Mouse (Mus musculus): ENCODE results near the gene 9130008F23Rik.

9130008F23Rik gene

DNA sequence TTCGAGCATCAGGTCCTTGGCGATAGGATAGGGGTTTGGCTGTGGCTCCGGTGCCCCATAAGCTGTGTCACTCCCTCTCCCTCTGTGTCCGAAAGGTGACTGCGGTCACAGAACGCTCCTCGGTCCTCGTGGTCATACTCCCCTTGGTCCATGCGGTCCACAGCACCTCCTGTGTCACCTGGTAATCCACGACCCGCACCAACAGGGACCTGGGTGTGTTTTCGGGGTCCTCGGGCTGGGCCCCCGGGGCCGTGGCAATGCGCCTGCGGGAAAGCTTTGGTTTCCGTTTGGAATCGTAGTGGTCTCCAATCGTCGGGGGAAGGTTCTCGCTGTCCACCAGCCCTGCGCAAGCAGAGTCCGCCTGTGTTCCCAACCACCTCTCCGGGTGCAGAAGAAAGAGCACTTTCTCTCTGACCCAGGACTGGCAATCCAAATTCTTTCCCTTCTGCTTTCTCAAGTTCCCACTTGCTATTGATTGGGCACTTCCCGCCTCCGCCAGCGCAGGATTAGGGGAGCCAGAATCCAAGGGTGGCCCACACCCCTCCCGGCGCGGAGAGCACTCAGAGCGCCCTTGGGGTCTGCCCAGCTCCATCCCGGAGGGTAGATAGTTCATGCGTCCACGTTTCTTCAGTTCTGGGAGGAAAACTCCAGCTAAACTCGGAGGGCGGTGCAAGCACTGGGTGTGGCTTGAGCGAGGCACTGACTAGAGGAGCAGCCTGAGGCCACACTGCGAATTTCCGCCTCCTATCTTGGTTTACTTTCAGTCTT is at the start of gene 9130008F23Rik:
9130008F23Rik (minus strand) TSS at position 636 of the 768 bp plus-strand sequence.
- DNase-seq (ENCODE audit: low read depth in 1 of 2, low spot score in 2 of 2), result peak in 1 of 2 experiments; percentile 12

DNA sequence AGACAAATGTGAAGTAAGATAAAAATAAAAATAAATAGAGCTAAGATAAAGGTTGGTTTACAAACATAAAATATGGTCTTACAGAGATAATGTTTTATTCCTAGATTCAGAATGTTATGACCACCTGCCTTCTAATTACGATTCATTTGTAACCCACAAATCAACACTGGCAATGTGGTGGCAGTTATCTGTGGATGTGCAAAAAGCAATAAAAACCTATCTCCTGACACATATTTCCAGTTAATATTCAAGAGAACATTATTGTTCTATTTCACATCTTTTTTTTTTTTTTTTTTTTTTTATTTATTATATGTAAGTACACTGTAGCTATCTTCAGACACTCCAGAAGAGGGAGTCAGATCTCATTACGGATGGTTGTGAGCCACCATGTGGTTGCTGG is 35.1 kb upstream of the 9130008F23Rik start:
- DNase-seq (ENCODE audit: low read depth in 1 of 2, low spot score in 2 of 2), result no peak

DNA sequence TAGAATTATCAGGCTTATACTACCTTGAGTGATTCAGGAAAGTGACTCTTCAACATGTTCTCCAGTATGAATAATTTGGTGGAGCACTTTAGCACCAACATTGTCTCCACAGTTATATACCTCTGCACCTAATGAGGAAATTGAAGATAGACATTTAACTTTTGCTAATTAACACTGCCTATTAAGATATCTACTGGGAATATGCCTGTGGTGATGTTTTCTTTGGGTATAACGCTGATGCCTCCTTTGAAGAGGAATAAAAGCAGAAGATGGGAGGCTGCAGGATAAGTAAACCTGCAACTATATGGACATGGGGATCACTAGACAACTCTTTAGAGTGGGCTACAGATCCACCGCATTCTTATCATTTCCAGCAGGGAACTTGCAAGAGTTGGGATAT is 33.9 kb upstream of the 9130008F23Rik start, which contains the start of gene Glyatl3:
Glyatl3 (minus strand) TSS at position 101 of the 400 bp plus-strand sequence.
- DNase-seq (ENCODE audit: low read depth in 1 of 2, low spot score in 2 of 2), result no peak

DNA sequence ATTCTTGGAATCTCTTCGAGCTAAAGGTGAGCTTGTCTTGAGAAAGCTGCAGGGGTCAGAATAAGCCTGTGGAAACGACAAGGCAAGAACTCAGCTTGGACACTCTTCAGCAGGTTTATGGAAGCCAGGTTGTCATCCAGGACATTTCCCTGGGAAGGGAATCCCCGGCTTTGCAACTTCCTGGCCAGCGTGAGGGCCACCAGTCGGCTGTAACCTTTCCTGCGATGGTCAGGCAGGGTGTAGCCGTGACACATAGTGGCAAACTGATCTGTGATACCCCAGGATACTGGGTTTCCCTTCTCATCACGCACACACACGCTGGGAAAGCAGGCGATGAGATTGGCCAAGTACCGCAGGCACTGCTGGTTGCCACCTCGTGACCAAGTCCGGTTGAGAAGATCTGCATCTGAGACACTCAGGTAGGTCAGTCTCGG is 24.4 kb upstream of the 9130008F23Rik start:
- DNase-seq (ENCODE audit: low read depth in 1 of 2, low spot score in 2 of 2), result no peak

DNA sequence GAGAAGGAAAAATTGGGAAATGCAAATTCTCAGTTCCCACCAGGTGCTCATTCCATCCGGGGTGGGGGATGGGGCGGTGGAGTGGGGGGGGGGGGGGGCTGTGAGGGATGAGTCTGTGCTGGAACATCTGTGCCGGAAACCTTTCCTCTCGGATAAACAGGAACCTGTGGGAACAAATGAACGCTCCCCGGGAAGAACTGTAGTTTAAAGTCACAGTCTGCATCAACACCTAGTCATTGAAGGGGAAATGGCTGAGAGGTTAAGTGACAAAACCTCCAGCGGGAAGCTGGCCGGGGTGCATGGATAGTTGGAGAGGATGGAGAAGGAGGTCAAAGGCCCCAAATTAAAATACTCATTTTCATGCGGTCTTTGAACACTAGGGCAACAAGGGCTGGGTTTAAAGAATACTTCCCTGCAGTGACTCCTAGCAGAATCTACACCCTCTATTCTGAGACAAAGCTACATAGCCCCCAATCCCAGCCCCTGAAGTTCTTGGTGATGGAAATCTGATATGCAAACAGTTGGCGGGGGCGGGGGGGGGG is 23.8 kb upstream of the 9130008F23Rik start:
- DNase-seq (ENCODE audit: low read depth in 1 of 2, low spot score in 2 of 2), result no peak

DNA sequence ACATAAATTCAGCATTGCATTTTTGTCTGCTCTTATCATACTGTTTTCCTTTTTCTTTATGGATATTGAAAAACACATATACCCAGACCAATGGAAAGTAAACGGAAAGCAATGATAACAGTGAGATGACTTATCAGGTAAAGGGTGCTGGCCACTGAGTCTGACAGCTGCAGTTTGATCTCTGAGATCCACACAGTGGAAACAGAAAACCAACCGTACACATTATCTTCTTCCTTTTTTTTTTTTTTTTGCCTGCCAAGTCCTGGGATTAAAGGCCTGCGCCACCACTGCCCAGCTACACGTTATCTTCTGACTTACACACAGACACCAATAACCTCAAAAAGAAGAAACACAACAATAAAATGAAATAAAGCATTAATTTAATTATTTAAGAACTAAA is 23.0 kb upstream of the 9130008F23Rik start:
- no peak for DNase-seq (ENCODE audit: low read depth in 1 of 2, low spot score in 2 of 2)

DNA sequence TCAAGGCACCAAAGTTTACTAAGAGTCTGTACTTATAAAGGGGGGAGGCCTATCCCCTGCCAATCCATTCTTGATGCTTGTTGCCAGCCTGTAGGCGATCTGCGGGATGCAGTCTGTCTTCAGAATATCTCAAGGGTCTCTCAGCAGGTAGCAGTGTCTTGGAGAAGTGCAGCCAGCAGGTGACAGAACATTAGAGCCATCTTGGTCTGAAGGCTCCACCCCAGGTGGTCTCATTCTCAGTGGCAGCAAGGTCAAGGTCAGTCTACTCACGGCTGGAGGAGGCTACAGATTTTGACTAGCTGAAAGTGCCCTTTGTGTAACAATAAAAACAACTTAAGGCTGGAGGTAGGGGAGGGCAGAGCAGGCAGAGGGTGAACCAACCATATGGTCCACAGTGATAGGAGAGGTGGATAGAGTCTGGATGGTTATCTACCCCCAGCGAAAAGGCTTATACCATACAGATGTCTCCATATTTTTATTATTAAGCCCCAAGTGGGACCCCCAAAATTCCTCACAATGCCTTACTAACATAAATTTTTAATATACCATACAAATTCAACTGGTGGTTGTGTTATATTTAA is 19.5 kb upstream of the 9130008F23Rik start:
- no peak for DNase-seq (ENCODE audit: low read depth in 1 of 2, low spot score in 2 of 2)

DNA sequence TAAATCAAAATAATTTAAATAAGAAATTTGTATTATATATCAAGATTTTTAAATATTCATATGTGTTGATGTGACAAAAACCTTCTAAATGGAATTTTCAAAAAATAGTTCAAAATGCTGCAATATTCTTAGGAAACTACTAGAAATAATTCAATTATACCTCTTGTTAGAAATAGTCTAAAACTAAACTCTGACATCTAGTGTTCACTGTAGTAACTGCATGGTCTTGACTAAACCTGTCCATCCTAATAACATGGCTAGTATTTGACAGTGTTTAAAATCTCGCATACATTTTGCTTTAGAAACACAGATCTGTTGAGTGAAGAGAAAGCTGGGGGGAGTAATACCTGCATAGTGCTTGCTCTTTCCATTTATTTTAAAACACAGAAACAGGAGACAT is 16.5 kb upstream of the 9130008F23Rik start:
- no peak for DNase-seq (ENCODE audit: low read depth in 1 of 2, low spot score in 2 of 2)

DNA sequence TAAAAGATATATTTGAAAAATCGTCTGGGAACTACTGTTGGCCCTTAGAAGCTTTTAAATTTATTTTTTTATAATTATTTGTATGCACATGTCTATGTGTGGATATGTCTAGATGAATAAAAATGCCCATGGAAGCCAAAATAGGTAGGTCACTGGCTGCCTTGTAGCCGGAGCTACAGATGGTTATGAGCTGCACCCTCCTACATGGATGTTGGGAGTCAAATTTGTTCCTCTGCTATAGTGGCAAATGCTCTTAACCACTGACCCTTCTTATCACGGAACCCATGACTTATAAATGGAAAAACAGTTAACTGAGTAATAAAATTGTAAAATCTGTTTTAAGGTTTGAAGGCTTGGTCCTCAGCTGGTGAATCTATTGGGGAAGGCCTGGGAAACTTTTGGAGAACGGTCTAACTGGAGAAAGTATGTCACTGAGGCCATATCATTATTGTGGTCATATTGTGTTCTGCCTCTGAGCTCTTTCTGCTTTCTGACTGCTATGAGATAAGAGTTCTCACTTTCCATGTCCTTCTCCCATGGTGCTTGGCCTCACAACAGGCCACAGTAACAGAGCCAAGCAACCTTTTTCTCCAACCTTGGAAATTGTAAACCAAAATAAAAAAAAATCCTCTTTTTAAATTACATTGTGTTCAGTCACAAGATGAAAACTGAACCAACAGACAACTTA is 7.6 kb upstream of the 9130008F23Rik start:
- no peak for DNase-seq (ENCODE audit: low read depth in 1 of 2, low spot score in 2 of 2)

DNA sequence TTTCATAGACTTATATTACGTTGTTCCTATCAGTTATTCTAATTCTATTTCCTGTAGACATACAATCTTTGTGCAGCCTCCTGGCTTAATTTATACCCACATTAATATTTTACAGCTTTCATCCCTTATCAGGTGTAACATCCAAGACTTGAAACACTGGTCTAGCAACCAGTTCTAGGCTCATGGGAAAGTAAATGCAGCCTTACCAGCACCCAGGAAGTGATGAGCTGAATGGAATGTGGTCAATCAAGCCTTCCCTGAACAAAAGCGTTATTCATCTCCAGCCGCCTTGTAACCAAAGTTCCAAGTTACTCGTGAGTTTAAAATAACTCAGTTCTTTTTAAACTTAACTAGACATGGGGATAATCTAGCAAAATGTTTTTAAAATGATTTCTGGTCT is 4.8 kb upstream of the 9130008F23Rik start:
- DNase-seq (ENCODE audit: low read depth in 1 of 2, low spot score in 2 of 2), result no peak

DNA sequence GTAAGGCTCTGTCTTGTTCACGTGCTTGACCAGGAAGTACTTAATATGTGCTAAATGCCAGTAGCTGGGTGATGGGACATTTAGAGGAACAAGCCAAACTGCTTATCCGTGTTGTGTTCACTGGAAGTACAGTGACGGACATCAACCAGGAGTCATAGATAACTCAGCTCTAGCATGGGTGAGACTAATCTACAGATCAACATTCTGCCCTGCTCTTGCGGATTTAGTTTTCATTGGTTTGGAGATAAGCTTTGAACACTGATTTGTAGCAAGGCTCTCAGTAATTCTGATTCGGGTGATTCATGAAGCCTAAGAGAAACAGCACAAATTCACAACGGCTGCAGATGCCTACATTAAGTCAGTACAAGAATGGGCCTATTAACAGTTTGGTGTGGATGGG is 1.8 kb upstream of the 9130008F23Rik start:
- DNase-seq (ENCODE audit: low read depth in 1 of 2, low spot score in 2 of 2), result no peak

DNA sequence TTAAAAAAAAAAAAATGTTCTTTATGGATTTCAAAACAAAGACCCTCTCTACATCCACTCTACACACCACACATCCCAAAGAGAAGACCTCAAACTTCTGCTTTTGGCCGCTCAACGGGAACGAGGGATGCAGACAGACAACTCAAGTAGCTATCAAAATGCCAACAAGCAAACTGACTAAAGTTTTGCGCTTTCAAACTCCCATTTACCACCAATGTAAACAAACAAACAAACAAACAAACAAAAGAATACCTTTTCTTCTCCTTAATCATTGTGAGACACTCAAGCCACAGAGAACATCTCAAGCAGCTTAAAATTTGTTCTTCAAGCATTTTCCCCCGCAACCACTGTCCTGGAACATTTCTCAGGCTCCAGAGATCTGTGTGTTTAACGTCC is 833 bp downstream of the 9130008F23Rik start:
- DNase-seq (ENCODE audit: low read depth in 1 of 2, low spot score in 2 of 2), result no peak

DNA sequence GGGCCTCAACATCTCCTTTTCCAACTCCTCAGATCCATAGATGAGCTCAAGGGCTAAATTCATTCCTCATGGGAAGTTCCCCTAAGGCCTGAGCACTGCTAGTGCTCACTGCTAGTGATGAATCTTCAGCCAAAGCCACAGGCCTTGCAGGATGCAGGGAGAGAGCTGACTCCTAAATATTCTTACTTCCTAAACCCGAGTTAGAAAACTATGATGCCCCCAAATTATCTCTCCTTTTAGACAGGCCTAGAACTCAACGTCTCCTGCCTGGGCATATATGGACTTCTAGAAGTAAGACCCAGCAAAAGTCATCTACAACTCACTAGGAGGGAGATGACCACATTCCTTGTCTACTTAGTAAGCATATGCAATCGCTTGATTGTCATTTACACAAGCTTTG is 2.6 kb downstream of the 9130008F23Rik start:
- no peak for DNase-seq (ENCODE audit: low read depth in 1 of 2, low spot score in 2 of 2)

DNA sequence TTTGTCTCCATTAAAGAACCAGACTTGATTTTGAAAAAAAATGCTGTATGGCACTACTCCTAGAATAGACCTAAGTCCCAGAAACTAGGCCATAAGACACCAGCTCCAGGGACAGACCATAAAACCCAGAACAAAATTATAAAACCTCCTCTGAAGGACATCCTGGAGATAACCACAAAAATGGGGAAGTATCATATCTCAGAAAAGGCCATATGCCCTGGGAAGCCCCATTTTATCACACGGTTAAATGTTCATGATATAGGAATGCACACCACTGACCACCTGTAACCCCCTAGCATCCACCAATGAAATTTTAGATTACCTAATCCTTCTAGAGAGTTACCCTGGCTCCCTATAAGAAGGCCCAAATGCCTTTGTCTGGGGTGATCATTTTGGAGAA is 4.8 kb downstream of the 9130008F23Rik start:
- DNase-seq (ENCODE audit: low read depth in 1 of 2, low spot score in 2 of 2), result no peak

DNA sequence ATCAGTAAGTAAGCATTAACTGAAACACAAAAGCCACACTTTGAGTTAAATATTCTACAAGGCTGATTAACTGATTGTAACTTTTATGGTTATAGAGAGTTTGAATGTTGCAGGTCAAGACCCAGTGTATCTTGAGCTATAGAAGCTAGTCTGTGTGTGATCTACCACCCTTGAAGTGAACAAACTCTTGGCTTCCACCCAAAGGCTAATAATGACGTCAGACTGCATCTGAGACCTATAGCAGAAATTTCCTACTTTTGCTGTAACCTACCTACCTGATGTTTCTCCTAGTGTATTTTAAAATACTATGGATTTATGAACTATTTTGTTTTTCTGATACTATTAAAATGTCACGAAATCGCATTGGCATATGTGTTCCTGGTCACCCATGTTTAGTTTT is 5.7 kb downstream of the 9130008F23Rik start:
- no peak for DNase-seq (ENCODE audit: low read depth in 1 of 2, low spot score in 2 of 2)

DNA sequence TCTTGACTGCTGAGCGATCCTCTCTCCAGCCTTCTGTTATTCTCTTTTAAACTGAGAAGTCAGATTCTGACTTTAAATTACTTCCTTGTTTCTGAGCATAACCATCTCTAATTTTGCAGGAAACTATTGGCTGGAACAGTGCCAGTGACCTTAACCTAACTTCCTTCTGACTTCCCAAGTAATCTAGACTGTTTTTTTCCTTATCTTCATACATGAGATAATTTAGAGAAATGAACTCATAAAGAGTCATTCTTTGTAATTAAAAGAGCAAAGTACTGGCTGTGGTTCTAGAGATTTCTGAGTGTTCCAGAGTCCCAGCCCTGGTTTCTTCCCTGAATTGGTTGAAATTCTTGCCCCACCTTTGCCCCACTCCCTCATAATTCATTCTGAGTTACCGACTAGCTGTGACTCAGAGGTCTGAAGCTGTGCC is 6.8 kb downstream of the 9130008F23Rik start:
- no peak for DNase-seq (ENCODE audit: low read depth in 1 of 2, low spot score in 2 of 2)

DNA sequence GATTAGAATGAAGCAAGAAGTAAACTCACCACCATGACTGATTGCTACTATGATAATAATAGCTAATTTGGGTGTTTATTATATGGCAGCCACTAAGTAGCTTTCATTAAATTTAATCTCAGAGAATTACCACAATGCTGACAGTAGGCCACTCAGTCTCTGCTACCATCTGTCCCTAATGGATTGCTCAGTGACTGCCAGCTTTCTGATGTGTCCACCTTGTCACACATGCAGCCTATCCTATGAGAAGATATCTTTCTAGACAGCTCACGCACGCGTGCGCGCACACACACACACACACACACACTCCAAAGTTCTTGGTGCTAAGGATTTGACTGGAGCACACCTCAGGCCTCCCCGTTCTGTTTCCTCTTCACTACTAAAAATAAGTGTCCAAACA is 7.7 kb downstream of the 9130008F23Rik start:
- DNase-seq (ENCODE audit: low read depth in 1 of 2, low spot score in 2 of 2), result no peak

DNA sequence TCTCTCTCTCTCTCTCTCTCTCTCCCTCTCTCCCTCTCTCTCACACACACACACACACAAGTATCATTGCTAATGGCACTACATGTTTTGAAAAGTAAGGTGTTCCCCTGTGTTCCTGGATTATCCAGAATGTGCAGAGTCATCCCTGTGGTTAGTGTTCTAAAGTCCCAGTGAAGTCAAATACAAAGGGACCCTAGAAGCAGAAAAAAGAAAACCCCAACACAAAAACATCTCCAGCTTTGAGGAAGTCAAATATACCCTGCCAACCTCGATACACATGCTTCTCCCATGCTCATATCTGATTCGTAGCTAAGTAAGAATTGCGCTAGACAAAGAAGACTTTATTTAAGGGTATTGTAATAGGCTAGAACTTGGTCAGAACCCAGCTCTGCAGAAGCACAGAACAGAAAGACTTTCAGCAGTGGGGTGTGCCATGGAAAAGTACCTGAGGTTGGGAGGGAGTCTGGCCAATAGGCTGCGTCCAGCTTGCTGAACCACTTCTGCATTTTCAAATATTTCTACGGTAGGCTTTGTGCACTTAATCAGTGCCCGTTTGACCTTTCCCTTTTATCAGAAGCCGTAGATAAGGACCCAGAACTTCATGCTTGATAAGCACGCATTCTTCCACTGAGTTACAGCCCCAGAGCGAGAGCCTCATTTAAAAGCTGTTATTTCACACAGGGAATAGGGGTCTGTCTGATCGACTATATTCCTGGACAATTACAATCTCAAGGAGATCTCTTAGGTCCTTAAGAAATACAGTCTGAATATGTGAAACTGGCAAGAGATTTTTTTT is 11.2 kb downstream of the 9130008F23Rik start:
- DNase-seq (ENCODE audit: low read depth in 1 of 2, low spot score in 2 of 2), result no peak

DNA sequence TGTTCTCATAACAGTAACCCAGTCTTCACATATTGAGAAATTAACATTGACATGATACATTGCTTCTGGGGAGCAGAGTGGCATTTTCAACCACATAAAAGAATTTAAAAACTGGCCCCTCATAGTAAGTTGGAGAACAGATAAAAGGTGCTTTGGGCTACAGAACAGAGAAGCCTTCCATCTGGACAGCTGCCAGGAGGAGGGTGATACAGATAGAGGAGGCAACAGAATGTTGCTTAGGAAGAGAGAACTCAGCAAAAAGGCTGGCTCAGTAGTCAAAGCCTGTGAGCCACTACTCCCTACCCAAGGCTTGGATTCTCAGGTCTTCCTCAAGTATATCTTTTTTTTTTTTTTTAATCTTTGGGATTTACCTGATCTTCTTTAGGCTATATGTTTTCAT is 25.3 kb downstream of the 9130008F23Rik start:
- no peak for DNase-seq (ENCODE audit: low read depth in 1 of 2, low spot score in 2 of 2)

DNA sequence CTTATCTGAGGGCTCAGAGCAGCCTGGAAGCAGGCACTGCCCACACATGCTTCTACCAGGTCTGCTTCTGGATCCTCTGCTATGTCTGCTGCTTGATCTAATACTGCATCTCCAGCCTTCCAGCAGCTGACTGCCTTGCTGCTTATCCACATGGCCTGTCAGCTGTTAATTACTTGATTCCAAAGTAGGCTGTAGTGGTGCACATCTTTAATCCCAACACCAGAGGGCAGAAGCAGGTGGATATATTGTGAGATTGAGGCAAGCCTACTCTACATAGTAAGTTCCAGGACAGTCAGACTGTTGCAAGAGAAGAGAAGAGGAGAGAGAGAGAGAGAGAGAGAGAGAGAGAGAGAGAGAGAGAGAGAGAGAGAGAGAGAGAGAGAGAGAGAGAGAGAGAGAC is 43.1 kb downstream of the 9130008F23Rik start:
- no peak for DNase-seq (ENCODE audit: low read depth in 1 of 2, low spot score in 2 of 2)

DNA sequence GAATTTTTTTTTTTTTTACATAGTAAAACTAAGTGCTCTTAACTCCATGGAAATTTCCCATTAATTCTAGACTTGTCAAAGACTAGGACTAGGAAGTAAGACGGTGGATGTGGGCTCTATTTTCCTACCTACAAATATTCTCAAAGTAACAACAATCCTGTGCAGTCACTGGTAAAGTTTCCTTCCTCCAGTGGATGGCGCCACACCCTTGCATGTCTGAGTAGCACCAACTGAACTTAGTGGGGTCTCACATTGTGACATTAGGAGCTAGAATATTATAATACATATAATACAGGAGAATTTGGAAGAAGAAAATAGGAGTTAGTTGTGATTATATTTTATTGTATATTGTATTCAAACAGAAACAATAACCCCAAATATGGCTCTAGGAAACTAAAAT is 48.5 kb downstream of the 9130008F23Rik start:
- no peak for DNase-seq (ENCODE audit: low read depth in 1 of 2, low spot score in 2 of 2)

Data from monocyte, adult 2 months (primary cell).